Mouse (Mus musculus): ENCODE results near the gene Apol6.

DNA sequence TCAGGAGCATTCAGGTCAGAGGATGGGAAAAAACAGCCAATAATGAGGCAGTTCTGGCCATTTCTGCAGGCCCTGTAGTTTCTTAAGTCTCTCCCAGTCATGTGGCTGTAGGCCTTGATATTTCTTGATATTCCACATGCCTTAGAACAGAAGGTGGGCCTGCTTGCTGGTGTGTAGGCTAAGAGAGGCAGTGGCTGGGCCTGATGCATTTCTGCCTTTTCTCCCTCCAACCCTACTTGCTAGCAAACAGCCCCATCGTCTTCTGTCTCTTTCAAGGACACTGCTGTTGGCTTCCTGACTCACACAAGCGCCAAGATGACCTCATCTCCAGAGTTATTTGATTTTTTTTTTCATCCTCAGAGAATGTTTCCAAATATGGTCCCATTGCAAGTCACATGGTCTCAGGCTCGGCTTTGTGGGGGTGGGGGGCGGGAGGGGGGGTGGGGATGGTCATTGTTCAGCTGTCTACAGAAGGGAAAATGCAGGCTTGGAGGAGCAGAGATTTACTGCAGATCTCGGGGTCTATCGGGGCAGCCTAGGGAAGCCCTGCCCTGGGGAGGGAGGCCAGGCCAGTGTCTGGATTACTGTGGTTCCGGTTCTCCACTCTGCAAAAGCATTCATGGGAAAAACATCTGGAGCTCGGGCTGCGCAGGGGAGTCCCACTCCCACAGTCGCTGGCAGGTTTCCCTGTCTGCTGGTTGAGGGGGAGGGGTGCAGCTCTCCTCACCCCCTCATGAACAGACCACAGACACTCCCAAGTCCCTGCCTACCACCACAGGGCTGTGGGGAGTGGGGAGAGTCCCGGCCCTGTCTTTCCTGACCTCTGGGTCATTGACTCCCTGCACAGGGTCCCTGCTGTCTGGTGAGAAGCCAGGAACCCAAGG lies 7.0 kb upstream of the Apol6 start:
- TF ChIP-seq ZMIZ1 (IDR thresholded peaks at IDR 0.05; ENCODE audit: low read depth, low read length) (no peak), CTCF (conservative IDR thresholded peaks at IDR 0.05 in 1 of 2, IDR thresholded peaks at IDR 0.05 in 1 of 2; ENCODE audit: low read depth in 2 of 2, low read length in 2 of 2) (no peak), POLR2A (IDR thresholded peaks at IDR 0.05; ENCODE audit: low read depth, low read length) (no peak), TBP (conservative IDR thresholded peaks at IDR 0.05; ENCODE audit: low read depth, low read length) (no peak), EP300 (IDR thresholded peaks at IDR 0.05; ENCODE audit: low read length) (no peak)

All from CH12.LX (cell line).